Mouse (Mus musculus) lung, postnatal 0 days (tissue): Measurements from ENCODE around the gene Ppa1. TPM values are rescaled to one million over a fixed set of nuclear protein-coding genes. Genes with fewer than 3 reads are reported as not detected.

Experiments used
- ATAC-seq: fragments of 200-750 bp; cut with Nextera tagmentation; 2 replicates; pipeline ENCODE4 v1.8.0; 2017; ENCODE audit warnings: moderate library complexity
- DNase-seq: peaks from one replicate; pipeline ENCODE4 v3.0.0-alpha.2; 2016; ENCODE audit warnings: low spot score
- H3K27ac ChIP-seq: fragments of 300-500 bp; sonication (generic); 2 replicates; pipeline ENCODE4 v1.5.1; 2014; ENCODE audit warnings: antibody characterized with exemption, mild to moderate bottlenecking, low read length, mixed read lengths
- H3K27me3 ChIP-seq: fragments of 300-500 bp; sonication (generic); replicated peaks from 2 replicates; pipeline ENCODE4 v1.6.1; 2014; ENCODE audit warnings: low read length, mixed read lengths; ENCODE audit not compliant: insufficient read depth
- H3K36me3 ChIP-seq: fragments of 300-500 bp; sonication (generic); 2 replicates; pipeline ENCODE4 v1.6.1; 2014; ENCODE audit warnings: low read length, mixed read lengths; ENCODE audit not compliant: insufficient read depth
- H3K4me1 ChIP-seq: fragments of 300-500 bp; sonication (generic); 2 replicates; pipeline ENCODE4 v1.6.1; 2014; ENCODE audit warnings: antibody characterized with exemption, low read depth, low read length, mixed read lengths; ENCODE audit not compliant: insufficient read depth
- H3K4me2 ChIP-seq: fragments of 300-500 bp; sonication (generic); replicated peaks from 2 replicates; pipeline ENCODE4 v1.6.1; 2014; ENCODE audit warnings: low read depth, mild to moderate bottlenecking, low read length, moderate library complexity, mixed read lengths
- H3K4me3 ChIP-seq: fragments of 300-500 bp; sonication (generic); 2 replicates; pipeline ENCODE4 v1.5.1; 2014; ENCODE audit warnings: low read depth, low read length
- H3K9ac ChIP-seq: fragments of 300-500 bp; sonication (generic); replicated peaks from 2 replicates; pipeline ENCODE4 v1.6.1; 2014; ENCODE audit warnings: low read depth, mild to moderate bottlenecking
- H3K9me3 ChIP-seq: fragments of 300-500 bp; sonication (generic); 2 replicates; pipeline ENCODE4 v1.6.1; 2016; ENCODE audit warnings: low read length, mixed read lengths
- CTCF ChIP-seq: IDR thresholded peaks from 2 replicates; pipeline ENCODE4 v1.5.1; 2016; ENCODE audit warnings: antibody characterized with exemption, mild to moderate bottlenecking
- EP300 ChIP-seq: IDR thresholded peaks from 2 replicates; pipeline ENCODE4 v1.6.1; 2016; ENCODE audit warnings: antibody characterized with exemption, mild to moderate bottlenecking, control low read depth
- WGBS: fragments of 180-500 bp; shearing (Covaris S2); extraction: QIAGEN DNeasy Blood & Tissue Kit; methylation state at CpG from one replicate; pipeline ENCODE4 v1.1.7; 2014; 5-methylcytosine and 5-hydroxymethylcytosine counted together
- polyA plus RNA-seq: library from polyadenylated mRNA; unstranded; fragments of >200 nt; fragmentation: Nextera tagmentation; extraction: Ambion mirVana; gene quantifications from 2 replicates; pipeline ENCODE4 v1.2.1, GENCODE M21; 2015

The Ppa1 gene
- polyA plus RNA-seq, 1 experiment from 2014 or later: 39.8 TPM

DNA sequence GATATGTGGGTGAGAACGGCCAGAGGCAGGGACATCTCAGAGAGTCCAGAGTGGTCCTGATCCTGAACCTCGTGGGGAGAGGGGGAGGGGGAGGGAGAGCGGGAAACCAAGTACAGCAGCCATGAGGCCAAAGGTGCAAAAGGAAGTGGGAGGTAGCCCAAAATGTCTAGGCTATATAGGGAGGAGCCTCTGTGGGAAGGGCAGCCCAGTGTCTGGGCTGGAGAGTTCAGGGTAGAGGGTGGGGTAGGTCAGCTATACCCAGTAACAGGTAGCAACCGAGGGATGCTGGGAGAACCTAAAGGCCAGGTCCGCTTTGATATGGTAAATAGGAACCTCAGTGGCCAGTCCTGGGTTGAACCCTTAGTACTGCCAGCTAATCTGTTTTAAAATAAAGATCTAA lies 23.6 kb upstream of the Ppa1 start:
- no peak overlapping the region for H3K27ac ChIP-seq
- 0 out of 2 replicates have a peak, but pooled peaks cover 15% of the 10 kb centered on the region for H3K27me3 ChIP-seq
- no peak for DNase-seq
- no peak overlapping the region for H3K4me2 ChIP-seq
- H3K4me3 ChIP-seq: no peak overlapping the region
- TF ChIP-seq EP300: no peak
- no peak for TF ChIP-seq CTCF
- no peaks in the 10 kb centered on the region for H3K9me3 ChIP-seq
- peaks cover 11% of the 10 kb centered on the region for H3K4me1 ChIP-seq
- H3K36me3 ChIP-seq: no peaks in the 10 kb centered on the region
- no peak for ATAC-seq
- WGBS: 28% methylated on average over 5 of the region's 5 CpGs
- no peak overlapping the region for H3K9ac ChIP-seq

DNA sequence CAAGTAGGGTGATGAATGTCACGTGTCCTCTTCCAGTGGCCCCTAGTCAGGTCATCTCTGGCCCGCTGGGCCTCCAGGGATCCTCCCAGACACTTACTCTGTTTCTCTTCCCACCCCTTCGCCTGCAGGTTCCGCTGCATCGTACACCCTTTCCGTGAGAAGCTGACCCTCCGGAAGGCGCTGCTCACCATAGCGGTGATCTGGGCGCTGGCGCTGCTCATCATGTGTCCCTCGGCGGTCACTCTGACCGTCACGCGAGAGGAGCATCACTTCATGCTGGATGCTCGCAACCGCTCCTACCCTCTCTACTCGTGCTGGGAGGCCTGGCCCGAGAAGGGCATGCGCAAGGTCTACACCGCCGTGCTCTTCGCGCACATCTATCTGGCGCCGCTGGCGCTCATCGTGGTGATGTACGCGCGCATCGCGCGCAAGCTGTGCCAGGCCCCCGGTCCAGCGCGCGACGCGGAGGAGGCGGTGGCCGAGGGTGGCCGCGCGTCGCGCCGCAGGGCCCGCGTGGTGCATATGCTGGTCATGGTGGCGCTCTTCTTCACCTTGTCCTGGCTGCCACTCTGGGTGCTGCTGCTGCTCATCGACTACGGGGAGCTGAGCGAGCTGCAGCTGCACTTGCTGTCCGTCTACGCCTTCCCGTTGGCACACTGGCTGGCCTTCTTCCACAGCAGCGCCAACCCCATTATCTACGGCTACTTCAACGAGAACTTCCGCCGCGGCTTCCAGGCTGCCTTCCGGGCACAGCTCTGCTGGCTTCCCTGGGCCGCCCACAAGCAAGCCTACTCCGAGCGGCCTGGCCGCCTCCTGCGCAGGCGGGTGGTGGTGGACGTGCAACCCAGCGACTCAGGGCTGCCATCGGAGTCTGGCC lies 22.7 kb upstream of the Ppa1 start:
- Histone ChIP-seq H3K4me3 (peak overlapping the region; percentile 23), H3K9ac (no peak overlapping the region), H3K4me2 (peak overlapping the region; percentile 56), H3K27ac (no peak overlapping the region), H3K27me3 (0 out of 2 replicates have a peak, but pooled peaks cover 15% of the 10 kb centered on the region), H3K9me3 (no peaks in the 10 kb centered on the region), H3K4me1 (peaks cover 11% of the 10 kb centered on the region), H3K36me3 (no peaks in the 10 kb centered on the region)
- DNase-seq: no peak
- ATAC-seq: 0 out of 2 replicates have a peak, but pooled peaks have one; percentile 9
- 3% methylated on average over 73 of the region's 74 CpGs for WGBS
- TF ChIP-seq CTCF (no peak), EP300 (no peak)

DNA sequence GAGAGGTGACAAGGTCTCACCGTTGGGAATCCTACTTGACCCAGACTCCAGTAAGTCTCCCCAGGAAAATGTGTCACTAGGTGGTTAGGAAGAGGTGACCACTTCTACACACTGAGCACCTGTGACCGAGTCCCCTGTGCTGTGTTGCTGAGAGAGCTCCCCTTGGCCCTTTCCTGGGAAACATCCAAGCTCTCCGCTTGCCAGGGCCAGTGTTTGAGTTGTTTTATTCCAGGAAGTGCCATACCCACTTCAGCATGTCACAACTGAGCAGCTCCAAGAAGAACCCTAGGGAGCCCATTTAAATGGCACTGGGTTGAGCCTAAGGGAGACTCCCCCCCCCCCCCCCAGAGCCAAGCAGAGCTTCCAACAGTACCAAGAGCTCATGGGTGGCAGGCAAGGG lies 21.8 kb upstream of the Ppa1 start:
- 0 out of 2 replicates have a peak, but pooled peaks cover 15% of the 10 kb centered on the region for H3K27me3 ChIP-seq
- DNase-seq: peak; percentile 48
- peak; percentile 27 for ATAC-seq
- H3K9ac ChIP-seq: no peak overlapping the region
- H3K27ac ChIP-seq: no peak overlapping the region
- H3K4me3 ChIP-seq: no peak overlapping the region
- WGBS: 45% methylated on average over 3 of the region's 3 CpGs
- peaks cover 11% of the 10 kb centered on the region for H3K4me1 ChIP-seq
- TF ChIP-seq CTCF: no peak
- TF ChIP-seq EP300: no peak
- no peak overlapping the region for H3K4me2 ChIP-seq
- H3K36me3 ChIP-seq: no peaks in the 10 kb centered on the region
- H3K9me3 ChIP-seq: no peaks in the 10 kb centered on the region

DNA sequence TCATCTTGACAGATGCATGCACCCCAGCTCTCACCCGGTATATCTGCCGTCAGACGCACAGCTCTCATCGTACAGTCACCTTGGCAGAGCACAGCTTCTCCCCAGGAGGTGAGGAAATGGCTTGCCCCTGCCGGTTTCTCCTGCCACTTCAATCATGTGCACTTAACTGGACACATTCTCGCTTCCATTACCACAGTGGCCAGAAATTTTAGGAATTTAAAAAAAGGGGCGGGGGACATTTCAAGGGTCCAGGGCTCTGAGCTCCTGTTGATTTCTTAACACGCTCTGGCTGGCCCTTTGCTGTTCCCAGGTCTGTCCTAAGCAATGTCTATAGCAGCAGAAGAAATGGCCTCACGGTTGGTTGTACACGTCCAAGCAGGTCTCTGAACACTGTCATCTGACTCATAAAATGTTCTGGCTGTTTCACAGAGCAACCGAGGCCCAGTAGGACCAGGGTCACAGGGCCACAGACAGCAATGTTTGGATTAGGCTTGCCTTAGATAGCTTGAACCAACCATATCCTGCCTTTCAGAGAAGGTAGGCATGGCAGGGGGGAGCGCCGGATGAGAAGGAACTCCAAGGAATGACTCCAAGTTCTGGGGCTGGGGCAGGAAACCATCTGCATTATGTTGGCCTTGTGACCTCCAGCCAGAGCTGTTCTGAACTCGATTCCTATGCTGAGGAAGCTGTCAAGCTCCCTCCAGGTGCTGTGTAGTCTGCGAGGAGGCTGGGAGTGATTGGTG lies 21.0 kb upstream of the Ppa1 start:
- Histone ChIP-seq H3K27me3 (0 out of 2 replicates have a peak, but pooled peaks cover 15% of the 10 kb centered on the region), H3K4me3 (no peak overlapping the region), H3K9me3 (no peaks in the 10 kb centered on the region), H3K9ac (no peak overlapping the region), H3K4me2 (no peak overlapping the region), H3K36me3 (no peaks in the 10 kb centered on the region), H3K27ac (peak overlapping the region; percentile 12; the same call in 1 of the 2 replicates), H3K4me1 (peaks cover 11% of the 10 kb centered on the region)
- TF ChIP-seq CTCF (no peak), EP300 (peak; percentile 32; the same call in 1 of the 2 replicates)
- peak; percentile 77 for ATAC-seq
- 32% methylated on average over 15 of the region's 15 CpGs for WGBS
- DNase-seq: peak; percentile 69

DNA sequence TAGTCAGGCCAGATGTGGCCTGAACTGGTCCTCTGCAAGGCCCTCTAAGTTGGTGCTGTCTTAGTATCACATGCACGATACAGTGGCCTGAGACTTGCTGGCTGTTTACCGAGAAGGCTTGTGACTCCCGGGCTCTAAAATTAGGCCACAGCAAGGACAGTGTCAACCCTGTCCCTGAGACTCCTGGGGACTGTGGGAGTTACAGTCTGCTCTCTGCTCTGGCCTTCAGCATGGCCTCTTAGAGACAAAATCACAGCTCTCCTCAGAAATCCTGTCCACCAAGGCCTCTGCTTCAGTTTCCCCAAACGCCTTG lies 20.5 kb upstream of the Ppa1 start:
- no peaks in the 10 kb centered on the region for H3K9me3 ChIP-seq
- H3K4me3 ChIP-seq: no peak overlapping the region
- H3K27ac ChIP-seq: 0 out of 2 replicates have a peak overlapping the region, but pooled peaks have one; percentile 12
- no peak overlapping the region for H3K9ac ChIP-seq
- no peak for DNase-seq
- no peak overlapping the region for H3K4me2 ChIP-seq
- H3K36me3 ChIP-seq: no peaks in the 10 kb centered on the region
- peaks cover 11% of the 10 kb centered on the region for H3K4me1 ChIP-seq
- TF ChIP-seq EP300 (no peak), CTCF (no peak)
- ATAC-seq: no peak
- 0 out of 2 replicates have a peak, but pooled peaks cover 15% of the 10 kb centered on the region for H3K27me3 ChIP-seq
- WGBS: 59% methylated on average over 4 of the region's 4 CpGs

DNA sequence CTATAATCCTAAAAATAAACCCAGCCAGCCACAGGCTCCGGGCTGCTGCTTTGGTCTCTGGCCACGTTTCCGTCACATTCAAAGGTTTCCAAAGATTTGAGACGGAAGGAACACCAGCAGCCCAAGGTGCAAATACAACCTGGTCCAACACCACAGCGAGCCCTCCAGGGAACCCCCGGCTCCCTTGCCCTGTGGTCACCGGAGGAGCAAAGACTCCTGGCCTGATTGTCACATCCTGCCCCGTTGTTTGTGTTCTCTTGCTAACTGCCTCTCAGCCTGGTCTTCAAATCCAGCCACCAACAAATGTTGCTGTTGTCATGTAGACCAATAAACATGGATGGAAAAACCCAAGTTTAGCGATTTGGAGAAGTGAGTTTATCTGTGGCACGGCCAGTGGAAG lies 15.9 kb upstream of the Ppa1 start:
- DNase-seq: no peak
- Histone ChIP-seq H3K4me2 (no peak overlapping the region), H3K27ac (no peak overlapping the region), H3K36me3 (no peaks in the 10 kb centered on the region), H3K9ac (no peak overlapping the region), H3K4me3 (no peak overlapping the region), H3K4me1 (no peaks in the 10 kb centered on the region; the same call in 1 of the 2 replicates), H3K27me3 (no peaks in the 10 kb centered on the region), H3K9me3 (no peaks in the 10 kb centered on the region)
- no peak for ATAC-seq
- WGBS: 67% methylated on average over 10 of the region's 10 CpGs
- TF ChIP-seq EP300 (no peak), CTCF (no peak)
